In the genomic region with DNA sequence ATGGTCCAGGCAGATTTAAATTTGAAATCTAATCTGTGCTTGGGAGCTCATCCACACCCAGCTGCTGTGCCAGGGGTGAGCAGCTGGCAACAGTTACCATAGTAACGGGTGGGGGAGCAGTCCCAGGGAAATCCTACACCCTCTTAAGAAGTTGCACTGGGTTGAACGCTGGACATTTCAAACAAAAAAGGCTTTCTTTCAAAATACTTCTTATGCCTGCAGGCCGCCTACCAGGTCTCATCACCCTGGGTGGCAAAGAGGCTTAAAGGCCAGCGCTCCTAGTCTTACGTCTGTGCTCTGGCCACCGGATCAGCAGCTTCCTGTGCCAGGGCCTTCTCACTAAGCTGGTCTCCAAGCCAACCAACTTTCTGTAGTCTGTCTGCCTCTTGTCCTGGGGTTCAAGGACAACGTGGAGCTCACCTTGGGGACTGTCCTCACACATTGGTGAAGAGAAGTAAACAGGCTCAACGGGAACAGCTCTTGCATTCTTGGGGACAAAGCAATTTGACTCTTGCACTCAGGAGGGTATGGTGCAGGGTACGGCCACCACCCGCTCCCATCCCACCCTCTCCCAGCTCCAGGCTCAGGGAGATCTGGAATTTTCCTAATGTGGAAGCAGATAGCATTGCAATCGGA, we compare ENCODE assay signal across 10 mouse cellular contexts. TPM values are rescaled to one million over a fixed set of nuclear protein-coding genes. Genes with fewer than 3 reads are reported as not detected.
A peak's percentile ranks its signal among the peaks of the same experiment; 100 is the strongest.
DNase-seq lines count a peak whose midpoint lies in the region; ATAC-seq lines count a peak whose summit lies in the region.
"Had no signal": no experiment of that assay in that cellular context is flagged by ENCODE, and none has a peak within 500 bp of the region (broad histone marks: within the 10 kb centered on the region; RNA-seq: fewer than 3 reads in every experiment).

No protein-coding gene starts in this region.

- no peaks in the 10 kb centered on the region for H3K36me3 ChIP-seq in embryonic facial prominence, embryonic 11.5 days (replicated peaks; ENCODE audit: control insufficient read depth, insufficient read depth, low read depth, low read length)
- H3K36me3 ChIP-seq in neural tube, embryonic 13.5 days, result no peaks in the 10 kb centered on the region

- H3K4me2 ChIP-seq in embryonic facial prominence, embryonic 11.5 days (ENCODE audit: low read depth, low read length), result no peak overlapping the region
- no peak overlapping the region for H3K4me2 ChIP-seq in neural tube, embryonic 13.5 days

- no peaks in the 10 kb centered on the region for H3K9me3 ChIP-seq in embryonic facial prominence, embryonic 11.5 days (replicated peaks; ENCODE audit: control insufficient read depth, low read length)
- H3K9me3 ChIP-seq in neural tube, embryonic 13.5 days, result no peaks in the 10 kb centered on the region

- H3K9ac ChIP-seq in embryonic facial prominence, embryonic 11.5 days (replicated peaks; ENCODE audit: low read length), result no peak overlapping the region
- no peak overlapping the region for H3K9ac ChIP-seq in neural tube, embryonic 13.5 days

- H3K4me1 ChIP-seq in embryonic facial prominence, embryonic 11.5 days (ENCODE audit: control insufficient read depth, insufficient read depth, low read length), result peaks cover 3% of the 10 kb centered on the region; the same call in 1 of the 2 replicates
- peaks cover 28% of the 10 kb centered on the region for H3K4me1 ChIP-seq in neural tube, embryonic 13.5 days (replicated peaks)

- H3K4me3 ChIP-seq in embryonic facial prominence, embryonic 11.5 days (ENCODE audit: low read depth, low read length), result no peak overlapping the region
- no peak overlapping the region for H3K4me3 ChIP-seq in neural tube, embryonic 13.5 days
- H3K4me3 ChIP-seq: heart, adult 2 months had no signal

- peak; percentile 89 for ATAC-seq in embryonic facial prominence, embryonic 11.5 days (replicated peaks; ENCODE audit: insufficient number of reproducible peaks, low FRiP score, low TSS enrichment, low read depth)
- ATAC-seq in neural tube, embryonic 13.5 days (ENCODE audit: low read depth), result peak; percentile 72
- ATAC-seq in monocyte, adult 5-6 weeks (replicated peaks; ENCODE audit: insufficient number of reproducible peaks, low FRiP score, low TSS enrichment, poor library complexity, severe bottlenecking), result no peak

- H3K27ac ChIP-seq in embryonic facial prominence, embryonic 11.5 days (replicated peaks; ENCODE audit: low read depth, low read length), result peak overlapping the region; percentile 70
- no peak overlapping the region for H3K27ac ChIP-seq in neural tube, embryonic 13.5 days (replicated peaks)
- H3K27ac ChIP-seq: heart, adult 2 months had no signal

- peak; percentile 31 to 38 for DNase-seq in kidney, postnatal 4 days
- no peak for DNase-seq in kidney, adult 9 months
- peak; percentile 80 for DNase-seq in embryonic facial prominence, embryonic 11.5 days (ENCODE audit: low spot score)
- peak; percentile 16 for DNase-seq in hindlimb bud, embryonic 11.5 days (ENCODE audit: extremely low spot score, low read depth, low spot score)
- DNase-seq in cerebellum, adult 9-11 months, result no peak
- no peak for DNase-seq in B cell, adult 2 months
- DNase-seq: heart, adult 2 months; layer of hippocampus, postnatal 36 days had no signal

- no peaks in the 10 kb centered on the region for H3K27me3 ChIP-seq in embryonic facial prominence, embryonic 11.5 days (ENCODE audit: control insufficient read depth, insufficient read depth, low read length)
- no peaks in the 10 kb centered on the region for H3K27me3 ChIP-seq in neural tube, embryonic 13.5 days

- 27% methylated on average over 11 of the region's 11 CpGs for WGBS in embryonic facial prominence, embryonic 11.5 days
- WGBS in neural tube, embryonic 13.5 days, result 54% methylated on average over 11 of the region's 11 CpGs

RNA-seq across cellular contexts. Expression of gene Rps6ka2, which starts 35.0 kb away (rescaled TPM):
- 20.4 and 21.4 TPM in 2 replicates for polyA plus RNA-seq in embryonic facial prominence, embryonic 11.5 days (2014; fragmentation: Nextera tagmentation; extraction: Ambion mirVana)
- polyA plus RNA-seq in neural tube, embryonic 13.5 days (2015; fragmentation: Nextera tagmentation; extraction: Ambion mirVana), result 23.5 and 24.2 TPM in 2 replicates
- total RNA-seq in monocyte, adult 5-6 weeks (2017), result 20.2 to 30.6 TPM (median 22.7 TPM) in 3 replicates

Comparison
In these comparisons a context has a peak if more than half of its experiments do, and no peak if none do; other contexts are left out.
1. DNase-seq: peak in kidney, postnatal 4 days (2 of 2), embryonic facial prominence, embryonic 11.5 days (single experiment) and hindlimb bud, embryonic 11.5 days (single experiment); none in kidney, adult 9 months (single experiment), cerebellum, adult 9-11 months (single experiment) and B cell, adult 2 months (0 of 2).